Mouse (Mus musculus): ENCODE results near the gene Hrg.

DNA sequence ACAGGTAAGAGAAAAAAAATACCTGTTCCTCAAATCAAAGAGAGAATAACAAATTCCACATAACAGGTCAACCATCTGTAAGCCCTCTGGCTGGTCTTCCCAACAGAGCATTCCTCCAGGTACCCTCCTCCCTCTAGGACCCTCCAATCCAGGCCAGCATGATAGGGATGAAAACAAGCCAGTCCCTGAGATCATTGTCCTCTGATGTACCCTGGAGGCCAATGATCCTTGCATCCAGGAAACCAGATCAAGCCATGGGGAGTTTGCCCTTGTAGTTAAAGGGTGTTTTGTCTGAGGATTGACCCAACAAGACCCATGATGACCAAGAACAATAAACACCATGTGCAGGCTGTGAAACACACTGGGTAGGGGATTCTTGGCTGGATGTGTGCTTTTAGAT is 36.6 kb upstream of the Hrg start:
- TF ChIP-seq CTCF (IDR thresholded peaks at IDR 0.05; ENCODE audit: extremely low read depth, insufficient read depth, insufficient read length, insufficient replicate concordance) (no peak), POLR2A (IDR thresholded peaks at IDR 0.05; ENCODE audit: low read depth, low read length) (no peak)
